17 mouse cellular contexts compared by ENCODE assay signal in genomic region chr8:12427886-12428799, GRCm38 (mm10). TPM values are rescaled to one million over a fixed set of nuclear protein-coding genes. Genes with fewer than 3 reads are reported as not detected.
DNase-seq lines count a peak whose midpoint lies in the region; ATAC-seq and TF ChIP-seq lines count a peak whose summit lies in the region.
"Had no signal": no experiment of that assay in that cellular context is flagged by ENCODE, and none has a peak within 500 bp of the region (broad histone marks: within the 10 kb centered on the region; RNA-seq: fewer than 3 reads in every experiment).

No protein-coding gene starts in this region.

- H3K4me2 ChIP-seq in hindbrain, embryonic 14.5 days (replicated peaks) = no peak overlapping the region
- no peak overlapping the region for H3K4me2 ChIP-seq in hindbrain, embryonic 13.5 days
- H3K4me2 ChIP-seq in limb, embryonic 13.5 days (replicated peaks) = peak overlapping the region; percentile 31
- no peak overlapping the region for H3K4me2 ChIP-seq in liver, embryonic 11.5 days
- H3K4me2 ChIP-seq: liver, embryonic 13.5 days had no signal

- no peaks in the 10 kb centered on the region for H3K36me3 ChIP-seq in hindbrain, embryonic 14.5 days (replicated peaks; ENCODE audit: control insufficient read depth, insufficient read depth)
- no peaks in the 10 kb centered on the region for H3K36me3 ChIP-seq in hindbrain, embryonic 13.5 days
- no peaks in the 10 kb centered on the region for H3K36me3 ChIP-seq in ES-E14 (ENCODE audit: control insufficient read depth, insufficient read depth, low read length, poor library complexity, severe bottlenecking)
- no peaks in the 10 kb centered on the region for H3K36me3 ChIP-seq in limb, embryonic 13.5 days
- H3K36me3 ChIP-seq in liver, embryonic 11.5 days (ENCODE audit: control insufficient read depth, insufficient read depth, low read length) = no peaks in the 10 kb centered on the region
- H3K36me3 ChIP-seq: liver, embryonic 13.5 days had no signal

- peak; percentile 37 for DNase-seq in hindbrain, embryonic 14.5 days (ENCODE audit: low spot score)
- DNase-seq in ES-E14 (ENCODE audit: low read depth, low spot score) = no peak
- DNase-seq in embryo, embryonic 11 days = peak; percentile 48
- no peak for DNase-seq in liver, embryonic 11.5 days (ENCODE audit: low spot score)
- no peak for DNase-seq in left cerebral cortex, postnatal 14 days (ENCODE audit: low spot score in 2 of 2)
- no peak for DNase-seq in cerebellum, adult 18-20 months
- DNase-seq: cerebellum, adult 9-11 months; gastrocnemius, postnatal 36 days; heart, postnatal 4 days; kidney, postnatal 10 days; liver, embryonic 13.5 days had no signal

- no peak for ATAC-seq in hindbrain, embryonic 14.5 days (ENCODE audit: low FRiP score)
- no peak for ATAC-seq in hindbrain, embryonic 13.5 days (ENCODE audit: low FRiP score)
- ATAC-seq in limb, embryonic 13.5 days (ENCODE audit: low FRiP score, low read depth) = no peak
- no peak for ATAC-seq in liver, embryonic 11.5 days (replicated peaks; ENCODE audit: low FRiP score)
- ATAC-seq: CD4-positive, CD25-positive, alpha-beta regulatory T cell, adult 4 months had no signal

- WGBS in hindbrain, embryonic 14.5 days = 19% methylated on average over 26 of the region's 26 CpGs
- WGBS in hindbrain, embryonic 13.5 days = 24% methylated on average over 26 of the region's 26 CpGs
- WGBS in limb, embryonic 13.5 days = 21% methylated on average over 26 of the region's 26 CpGs
- 20% methylated on average over 26 of the region's 26 CpGs for WGBS in liver, embryonic 11.5 days

- peaks cover 26% of the 10 kb centered on the region for H3K4me1 ChIP-seq in hindbrain, embryonic 14.5 days (replicated peaks; ENCODE audit: control insufficient read depth, insufficient read depth, low read length)
- peaks cover 51% of the 10 kb centered on the region for H3K4me1 ChIP-seq in hindbrain, embryonic 13.5 days (replicated peaks)
- H3K4me1 ChIP-seq in ES-E14 (ENCODE audit: control insufficient read depth in 2 of 2, insufficient read depth in 2 of 2, low read length in 2 of 2, poor library complexity in 1 of 2) = peaks cover 6 to 18% of the 10 kb centered on the region in 2 experiments
- peaks cover 32% of the 10 kb centered on the region for H3K4me1 ChIP-seq in limb, embryonic 13.5 days
- no peaks in the 10 kb centered on the region for H3K4me1 ChIP-seq in liver, embryonic 11.5 days (replicated peaks; ENCODE audit: control insufficient read depth, insufficient read depth, low read length)
- H3K4me1 ChIP-seq: liver, embryonic 13.5 days had no signal

- H3K27ac ChIP-seq in hindbrain, embryonic 14.5 days = no peak overlapping the region
- no peak overlapping the region for H3K27ac ChIP-seq in hindbrain, embryonic 13.5 days
- H3K27ac ChIP-seq in ES-E14 (ENCODE audit: insufficient read depth, low read depth, low read length, poor library complexity, severe bottlenecking) = no peak overlapping the region
- no peak overlapping the region for H3K27ac ChIP-seq in limb, embryonic 13.5 days
- no peak overlapping the region for H3K27ac ChIP-seq in liver, embryonic 11.5 days (ENCODE audit: low read depth, low read length)
- H3K27ac ChIP-seq: liver, embryonic 13.5 days had no signal

- no peaks in the 10 kb centered on the region for H3K9me3 ChIP-seq in hindbrain, embryonic 14.5 days (ENCODE audit: control insufficient read depth, low read length)
- no peaks in the 10 kb centered on the region for H3K9me3 ChIP-seq in hindbrain, embryonic 13.5 days
- H3K9me3 ChIP-seq in ES-E14 (ENCODE audit: control insufficient read depth, insufficient read depth, low read depth, low read length) = no peaks in the 10 kb centered on the region
- no peaks in the 10 kb centered on the region for H3K9me3 ChIP-seq in limb, embryonic 13.5 days
- no peaks in the 10 kb centered on the region for H3K9me3 ChIP-seq in liver, embryonic 11.5 days (ENCODE audit: control insufficient read depth, low read length)
- H3K9me3 ChIP-seq: liver, embryonic 13.5 days had no signal

- no peak overlapping the region for H3K9ac ChIP-seq in hindbrain, embryonic 14.5 days
- H3K9ac ChIP-seq in hindbrain, embryonic 13.5 days = no peak overlapping the region
- H3K9ac ChIP-seq in ES-E14 (ENCODE audit: insufficient read depth, low read depth, low read length, poor library complexity, severe bottlenecking) = 0 out of 2 replicates have a peak overlapping the region, but pooled peaks have one; percentile 1
- no peak overlapping the region for H3K9ac ChIP-seq in limb, embryonic 13.5 days
- no peak overlapping the region for H3K9ac ChIP-seq in liver, embryonic 11.5 days (ENCODE audit: low read depth, low read length)
- H3K9ac ChIP-seq: liver, embryonic 13.5 days had no signal

- peaks cover 88% of the 10 kb centered on the region for H3K27me3 ChIP-seq in hindbrain, embryonic 14.5 days (ENCODE audit: control insufficient read depth, insufficient read depth, low read length)
- H3K27me3 ChIP-seq in hindbrain, embryonic 13.5 days = peaks cover 99% of the 10 kb centered on the region
- H3K27me3 ChIP-seq in limb, embryonic 13.5 days = peaks cover 99% of the 10 kb centered on the region
- H3K27me3 ChIP-seq in liver, embryonic 11.5 days (replicated peaks; ENCODE audit: control insufficient read depth, insufficient read depth, low read length) = peaks cover 81% of the 10 kb centered on the region

- intact Hi-C loops in left cerebral cortex, postnatal 14 days (cut with DNase I) = loop anchor here (5.0 kb wide), 1 partner anchor 134 kb away; no protein-coding TSS in a partner anchor

- in situ Hi-C loops in ES-E14 (cut with MboI; ENCODE audit: low sequenced_read_pairs in 2 of 2, unreplicated experiment in 2 of 2) = no loop called here

- no peak overlapping the region for H3K4me3 ChIP-seq in hindbrain, embryonic 14.5 days (replicated peaks; ENCODE audit: low read length)
- H3K4me3 ChIP-seq in hindbrain, embryonic 13.5 days = no peak overlapping the region
- H3K4me3 ChIP-seq in ES-E14 (ENCODE audit: insufficient read depth in 1 of 2, low read depth in 1 of 2, low read length in 2 of 2, poor library complexity in 1 of 2, severe bottlenecking in 1 of 2) = 0 out of 4 replicates have a peak overlapping the region, but pooled peaks of 1 of the 2 experiments have one; percentile 9
- no peak overlapping the region; the same call in 1 of the 2 replicates for H3K4me3 ChIP-seq in limb, embryonic 13.5 days
- H3K4me3 ChIP-seq in liver, embryonic 11.5 days (ENCODE audit: low read depth, low read length) = no peak overlapping the region
- H3K4me3 ChIP-seq: erythroblast, embryonic 14.5 days; liver, embryonic 13.5 days had no signal

TF ChIP-seq in ES-E14, 5 proteins besides CTCF, POLR2A, EP300 and RAD21:
- TF ChIP-seq ZNF384 (IDR thresholded peaks at IDR 0.05; ENCODE audit: low read depth, low read length) = 0 out of 2 replicates have a peak, but pooled peaks have one; percentile 51
- no peak for TF ChIP-seq MAFK (IDR thresholded peaks at IDR 0.05; ENCODE audit: insufficient read depth, low read depth, low read length)
TF ChIP-seq in ES-E14: peak in this region for 1.

RNA-seq across cellular contexts. Expression of gene Sox1, which starts 33.0 kb away (rescaled TPM):
- 1.9 and 2.5 TPM in 2 replicates for polyA plus RNA-seq in hindbrain, embryonic 14.5 days (2014; fragmentation: Nextera tagmentation; extraction: Ambion mirVana)
- 2.0 and 2.4 TPM in 2 replicates for polyA plus RNA-seq in hindbrain, embryonic 13.5 days (2015; fragmentation: Nextera tagmentation; extraction: Ambion mirVana)
- total RNA-seq in ES-E14 (2012; rRNA removed) = 0.63 and 1.0 TPM in 2 replicates
- not detected in 2 replicates for polyA plus RNA-seq in limb, embryonic 13.5 days (2015; fragmentation: Nextera tagmentation; extraction: Ambion mirVana)
- not detected in 2 replicates for polyA plus RNA-seq in liver, embryonic 11.5 days (2014; fragmentation: Nextera tagmentation; extraction: Ambion mirVana)
- 10 to 100 TPM in 1 of 2 experiments, 1 to 10 TPM in 1; 6.1 to 10.4 TPM for total RNA-seq in left cerebral cortex, postnatal 14 days (2021)
- total RNA-seq: gastrocnemius, postnatal 36 days; heart, postnatal 4 days had no signal
- polyA plus RNA-seq: CD4-positive, CD25-positive, alpha-beta regulatory T cell, adult 4 months; liver, embryonic 13.5 days; small intestine, adult 2 months; stomach, embryonic 16.5 days had no signal

Comparison
In these comparisons a context has a peak if more than half of its experiments do, and no peak if none do; other contexts are left out.
1. DNase-seq: peak in hindbrain, embryonic 14.5 days (single experiment) and embryo, embryonic 11 days (single experiment); none in ES-E14 (single experiment), liver, embryonic 11.5 days (single experiment), left cerebral cortex, postnatal 14 days (0 of 2) and cerebellum, adult 18-20 months (0 of 2).